Mouse (Mus musculus) kidney, embryonic 16.5 days (tissue): ENCODE measurements around the gene Eif3c. TPM values are rescaled to one million over a fixed set of nuclear protein-coding genes. Genes with fewer than 3 reads are reported as not detected.

Experiments
- ATAC-seq: fragments of 200-750 bp; cut with Nextera tagmentation; 2 replicates; pipeline ENCODE4 v1.8.0; 2017; ENCODE audit warnings: moderate TSS enrichment; ENCODE audit not compliant: low FRiP score, low TSS enrichment
- H3K27ac ChIP-seq: fragments of 300-500 bp; sonication (generic); 2 replicates; pipeline ENCODE4 v1.5.1; 2014; ENCODE audit warnings: low read length
- H3K27me3 ChIP-seq: fragments of 300-500 bp; sonication (generic); 2 replicates; pipeline ENCODE4 v1.6.1; 2014; ENCODE audit warnings: low read length, control low read depth, mixed read lengths; ENCODE audit not compliant: insufficient read depth
- H3K36me3 ChIP-seq: fragments of 300-500 bp; sonication (generic); 2 replicates; pipeline ENCODE4 v1.6.1; 2014; ENCODE audit warnings: low read length, control low read depth, mixed read lengths; ENCODE audit not compliant: insufficient read depth
- H3K4me1 ChIP-seq: fragments of 300-500 bp; sonication (generic); 2 replicates; pipeline ENCODE4 v1.6.1; 2014; ENCODE audit warnings: low read length, control low read depth, mixed read lengths; ENCODE audit not compliant: insufficient read depth
- H3K4me2 ChIP-seq: fragments of 300-500 bp; sonication (generic); replicated peaks from 2 replicates; pipeline ENCODE4 v1.6.1; 2014; ENCODE audit warnings: low read depth, low read length
- H3K4me3 ChIP-seq: fragments of 300-500 bp; sonication (generic); 2 replicates; pipeline ENCODE4 v1.5.1; 2014; ENCODE audit warnings: mild to moderate bottlenecking, low read length
- H3K9ac ChIP-seq: fragments of 300-500 bp; sonication (generic); replicated peaks from 2 replicates; pipeline ENCODE4 v1.6.1; 2014; ENCODE audit warnings: low read length
- H3K9me3 ChIP-seq: fragments of 300-500 bp; sonication (generic); 2 replicates; pipeline ENCODE4 v1.6.1; 2016; ENCODE audit warnings: low read length, control low read depth
- WGBS: fragments of 180-500 bp; shearing (Covaris S2); extraction: QIAGEN DNeasy Blood & Tissue Kit; methylation state at CpG from one replicate; pipeline ENCODE4 v1.1.7; 2014; 5-methylcytosine and 5-hydroxymethylcytosine counted together
- microRNA-seq: library from miRNA; unstranded; fragments of <30 nt; microRNA quantifications from one replicate; pipeline ENCODE4, GENCODE M21; 2016
- polyA plus RNA-seq: library from polyadenylated mRNA; unstranded; fragments of >200 nt; fragmentation: Nextera tagmentation; extraction: Ambion mirVana; gene quantifications from 2 replicates; pipeline ENCODE4 v1.2.1, GENCODE M21; 2015

The Eif3c gene
- polyA plus RNA-seq, 1 experiment from 2014 or later, result 200 TPM

- Histone ChIP-seq H3K4me2 (peak overlapping the region; percentile 74), H3K27ac (peak overlapping the region; percentile 100), H3K9ac (peak overlapping the region; percentile 99), H3K36me3 (peaks cover 41% of the 10 kb centered on the region), H3K27me3 (no peaks in the 10 kb centered on the region), H3K4me3 (peak overlapping the region; percentile 99), H3K4me1 (peaks cover 11% of the 10 kb centered on the region), H3K9me3 (no peaks in the 10 kb centered on the region)
- peak; percentile 93 for ATAC-seq
- 0% methylated on average over 55 of the region's 57 CpGs for WGBS
Measured at GRCm38 (mm10) chr7:126502023-126502741, 64.0 kb downstream of the Eif3c start.

GRCm38 (mm10) chr7:126501684-126502022, 64.6 kb downstream of the Eif3c start:
- no peak for ATAC-seq
- H3K27ac ChIP-seq, result peak overlapping the region; percentile 100
- H3K9me3 ChIP-seq, result no peaks in the 10 kb centered on the region
- H3K4me2 ChIP-seq, result peak overlapping the region; percentile 74
- no peaks in the 10 kb centered on the region for H3K27me3 ChIP-seq
- H3K36me3 ChIP-seq, result peaks cover 45% of the 10 kb centered on the region
- H3K4me3 ChIP-seq, result peak overlapping the region; percentile 99
- H3K9ac ChIP-seq, result peak overlapping the region; percentile 99
- WGBS, result 5% methylated on average over 9 of the region's 9 CpGs
- H3K4me1 ChIP-seq, result peaks cover 11% of the 10 kb centered on the region

- 92% methylated on average over 7 of the region's 7 CpGs for WGBS
- Histone ChIP-seq H3K4me2 (no peak overlapping the region), H3K27me3 (no peaks in the 10 kb centered on the region), H3K36me3 (peaks cover 67% of the 10 kb centered on the region), H3K27ac (no peak overlapping the region), H3K4me1 (peaks cover 10% of the 10 kb centered on the region), H3K9ac (no peak overlapping the region), H3K9me3 (no peaks in the 10 kb centered on the region), H3K4me3 (no peak overlapping the region)
- ATAC-seq, result no peak
Measured at GRCm38 (mm10) chr7:126499416-126499815, 66.8 kb downstream of the Eif3c start.

- no peak for ATAC-seq
- Histone ChIP-seq H3K27me3 (no peaks in the 10 kb centered on the region), H3K4me2 (no peak overlapping the region), H3K4me1 (peaks cover 5% of the 10 kb centered on the region), H3K27ac (no peak overlapping the region), H3K4me3 (no peak overlapping the region), H3K36me3 (peaks cover 82% of the 10 kb centered on the region), H3K9ac (no peak overlapping the region), H3K9me3 (no peaks in the 10 kb centered on the region)
- WGBS, result 86% methylated on average over 12 of the region's 12 CpGs
Measured at GRCm38 (mm10) chr7:126497966-126498365, 68.2 kb downstream of the Eif3c start.

- Histone ChIP-seq H3K9me3 (no peaks in the 10 kb centered on the region), H3K4me2 (no peak overlapping the region), H3K9ac (no peak overlapping the region), H3K27me3 (no peaks in the 10 kb centered on the region), H3K4me1 (peaks cover 5% of the 10 kb centered on the region), H3K27ac (no peak overlapping the region), H3K36me3 (peaks cover 95% of the 10 kb centered on the region), H3K4me3 (no peak overlapping the region)
- 88% methylated on average over 5 of the region's 5 CpGs for WGBS
- no peak for ATAC-seq
Measured at GRCm38 (mm10) chr7:126496475-126496874, 69.7 kb downstream of the Eif3c start.

Small RNA genes within 50 kb of the gene (microRNA-seq; reads per million reads assigned to microRNA genes)
- 1.1 reads per million for gene Mir7059

Other genes with a start within 250 kb of the Eif3c start
- gene Lat, start 196.8 kb downstream of the Eif3c start, polyA plus RNA-seq, result 1.7 and 2.4 TPM in 2 replicates
- gene Spns1, start 189.0 kb downstream of the Eif3c start, polyA plus RNA-seq, result 78.0 and 78.9 TPM in 2 replicates
- 1.9 and 2.5 TPM in 2 replicates for gene Nfatc2ip, start 169.7 kb downstream of the Eif3c start, polyA plus RNA-seq
- 0.09 TPM in 1 of 2 replicates, not detected in the other for gene Cd19, start 151.5 kb downstream of the Eif3c start, polyA plus RNA-seq
- gene Rabep2, start 137.7 kb downstream of the Eif3c start, polyA plus RNA-seq, result 36.2 and 39.0 TPM in 2 replicates
- gene Atp2a1, start 103.3 kb downstream of the Eif3c start, polyA plus RNA-seq, result 7.1 and 7.8 TPM in 2 replicates
- gene Sh2b1, start 91.0 kb downstream of the Eif3c start, polyA plus RNA-seq, result 62.5 and 66.5 TPM in 2 replicates
- 177 and 196 TPM in 2 replicates for gene Tufm, start 79.0 kb downstream of the Eif3c start, polyA plus RNA-seq
- 41.5 and 47.9 TPM in 2 replicates for gene Atxn2l, start 63.0 kb downstream of the Eif3c start, polyA plus RNA-seq
- 0.96 and 1.1 TPM in 2 replicates for gene Apobr, start 18.5 kb upstream of the Eif3c start, polyA plus RNA-seq
- 39.3 and 41.3 TPM in 2 replicates for gene Cln3, start 19.4 kb upstream of the Eif3c start, polyA plus RNA-seq
- gene Il27, start 28.5 kb upstream of the Eif3c start, polyA plus RNA-seq, result not detected in 2 replicates
- gene Nupr1, start 64.5 kb upstream of the Eif3c start, polyA plus RNA-seq, result 6.8 and 9.5 TPM in 2 replicates
- 50.7 and 57.2 TPM in 2 replicates for gene Sgf29, start 82.9 kb upstream of the Eif3c start, polyA plus RNA-seq
- 9.1 and 9.4 TPM in 2 replicates for gene Sult1a1, start 110.0 kb upstream of the Eif3c start, polyA plus RNA-seq
- 119 and 122 TPM in 2 replicates for gene Bola2, start 129.0 kb upstream of the Eif3c start, polyA plus RNA-seq
- gene Slx1b, start 129.4 kb upstream of the Eif3c start, polyA plus RNA-seq, result 9.5 and 12.3 TPM in 2 replicates
- 17.5 and 19.7 TPM in 2 replicates for gene Coro1a, start 141.4 kb upstream of the Eif3c start, polyA plus RNA-seq
- 77.9 and 79.5 TPM in 2 replicates for gene Mapk3, start 193.2 kb upstream of the Eif3c start, polyA plus RNA-seq
- 1.8 and 2.0 TPM in 2 replicates for gene Gdpd3, start 199.9 kb upstream of the Eif3c start, polyA plus RNA-seq
- 95.8 and 101 TPM in 2 replicates for gene Ypel3, start 210.5 kb upstream of the Eif3c start, polyA plus RNA-seq
- 0.29 and 0.78 TPM in 2 replicates for gene Tbx6, start 215.1 kb upstream of the Eif3c start, polyA plus RNA-seq
- gene Ppp4c, start 226.1 kb upstream of the Eif3c start, polyA plus RNA-seq, result 267 and 271 TPM in 2 replicates
- gene Fam57b, start 231.3 kb upstream of the Eif3c start, polyA plus RNA-seq, result 0.19 and 0.52 TPM in 2 replicates